In genomic region chr2:93175278-93175677, GRCm38 (mm10) we compare ENCODE assay signal across 13 mouse cellular contexts. TPM values are rescaled to one million over a fixed set of nuclear protein-coding genes. Genes with fewer than 3 reads are reported as not detected.
DNase-seq lines count a peak whose midpoint lies in the region; ATAC-seq lines count a peak whose summit lies in the region.
"Had no signal": no experiment of that assay in that cellular context is flagged by ENCODE, and none has a peak within 500 bp of the region (broad histone marks: within the 10 kb centered on the region; RNA-seq: fewer than 3 reads in every experiment).

No protein-coding gene starts in this region.

- peaks cover 84% of the 10 kb centered on the region for H3K27me3 ChIP-seq in heart, embryonic 10.5 days (ENCODE audit: insufficient read depth, poor library complexity, severe bottlenecking)
- H3K27me3 ChIP-seq in midbrain, embryonic 10.5 days (ENCODE audit: low read depth, poor library complexity, severe bottlenecking), result peaks cover 55% of the 10 kb centered on the region
- no peaks in the 10 kb centered on the region for H3K27me3 ChIP-seq in midbrain, embryonic 15.5 days (replicated peaks)
- H3K27me3 ChIP-seq in neural tube, embryonic 14.5 days (ENCODE audit: control insufficient read depth, insufficient read depth, low read length), result no peaks in the 10 kb centered on the region

- H3K9ac ChIP-seq in midbrain, embryonic 15.5 days, result no peak overlapping the region
- no peak overlapping the region for H3K9ac ChIP-seq in neural tube, embryonic 14.5 days (replicated peaks; ENCODE audit: low read depth, low read length)
- H3K9ac ChIP-seq: embryonic facial prominence, embryonic 12.5 days had no signal

- H3K4me3 ChIP-seq in heart, embryonic 10.5 days, result no peak overlapping the region
- H3K4me3 ChIP-seq in midbrain, embryonic 10.5 days, result no peak overlapping the region
- no peak overlapping the region for H3K4me3 ChIP-seq in midbrain, embryonic 15.5 days
- H3K4me3 ChIP-seq in neural tube, embryonic 14.5 days (ENCODE audit: low read depth, low read length), result no peak overlapping the region
- H3K4me3 ChIP-seq: embryonic facial prominence, embryonic 12.5 days had no signal

- ATAC-seq in midbrain, embryonic 15.5 days (replicated peaks), result no peak
- ATAC-seq in neural tube, embryonic 14.5 days (ENCODE audit: low read depth), result no peak
- no peak for ATAC-seq in erythroblast, adult 5-6 weeks (replicated peaks; ENCODE audit: low FRiP score, poor library complexity, severe bottlenecking)
- no peak for ATAC-seq in erythroid progenitor cell, adult 5-6 weeks (replicated peaks; ENCODE audit: low FRiP score, poor library complexity, severe bottlenecking)

- peaks cover 42% of the 10 kb centered on the region for H3K4me1 ChIP-seq in heart, embryonic 10.5 days
- H3K4me1 ChIP-seq in midbrain, embryonic 10.5 days, result peaks cover 97% of the 10 kb centered on the region
- H3K4me1 ChIP-seq in midbrain, embryonic 15.5 days, result peaks cover 52% of the 10 kb centered on the region
- peaks cover 34% of the 10 kb centered on the region for H3K4me1 ChIP-seq in neural tube, embryonic 14.5 days (ENCODE audit: control insufficient read depth, insufficient read depth, low read length)

- no peak overlapping the region for H3K4me2 ChIP-seq in midbrain, embryonic 15.5 days
- H3K4me2 ChIP-seq in neural tube, embryonic 14.5 days (ENCODE audit: low read depth, low read length), result no peak overlapping the region
- H3K4me2 ChIP-seq: embryonic facial prominence, embryonic 12.5 days; liver, embryonic 11.5 days had no signal

- 46% methylated on average over 5 of the region's 5 CpGs for WGBS in heart, embryonic 10.5 days
- WGBS in midbrain, embryonic 10.5 days, result 25% methylated on average over 5 of the region's 5 CpGs
- WGBS in midbrain, embryonic 15.5 days, result 22% methylated on average over 5 of the region's 5 CpGs
- 8% methylated on average over 5 of the region's 5 CpGs for WGBS in neural tube, embryonic 14.5 days

- H3K36me3 ChIP-seq in heart, embryonic 10.5 days, result no peaks in the 10 kb centered on the region
- H3K36me3 ChIP-seq in midbrain, embryonic 10.5 days, result no peaks in the 10 kb centered on the region
- H3K36me3 ChIP-seq in midbrain, embryonic 15.5 days (replicated peaks), result no peaks in the 10 kb centered on the region
- H3K36me3 ChIP-seq in neural tube, embryonic 14.5 days (ENCODE audit: control insufficient read depth, insufficient read depth, low read length), result no peaks in the 10 kb centered on the region
- H3K36me3 ChIP-seq: embryonic facial prominence, embryonic 12.5 days had no signal

- no peaks in the 10 kb centered on the region for H3K9me3 ChIP-seq in heart, embryonic 10.5 days
- H3K9me3 ChIP-seq in midbrain, embryonic 10.5 days (replicated peaks), result no peaks in the 10 kb centered on the region
- H3K9me3 ChIP-seq in midbrain, embryonic 15.5 days, result no peaks in the 10 kb centered on the region
- H3K9me3 ChIP-seq in neural tube, embryonic 14.5 days (ENCODE audit: control insufficient read depth, low read length), result no peaks in the 10 kb centered on the region
- H3K9me3 ChIP-seq: embryonic facial prominence, embryonic 12.5 days had no signal

- H3K27ac ChIP-seq in heart, embryonic 10.5 days, result no peak overlapping the region
- peak overlapping the region; percentile 91 for H3K27ac ChIP-seq in midbrain, embryonic 10.5 days (replicated peaks)
- H3K27ac ChIP-seq in midbrain, embryonic 15.5 days, result no peak overlapping the region
- peak overlapping the region; percentile 28 for H3K27ac ChIP-seq in neural tube, embryonic 14.5 days (ENCODE audit: low read depth, low read length)
- H3K27ac ChIP-seq: embryonic facial prominence, embryonic 12.5 days had no signal

- peak; percentile 44 to 66 for DNase-seq in heart, adult 9 months (ENCODE audit: low spot score in 2 of 2)
- DNase-seq in heart, embryonic 10.5 days (ENCODE audit: low spot score), result no peak
- no peak for DNase-seq in midbrain, embryonic 10.5 days (ENCODE audit: low spot score)
- peak; percentile 76 for DNase-seq in kidney, postnatal 14 days
- DNase-seq: adrenal gland, postnatal 36 days; cerebellum, adult 8-10 months; heart, postnatal 36 days had no signal

RNA-seq across cellular contexts. Expression of gene Trp53i11, which starts 12.1 kb away (rescaled TPM):
- polyA plus RNA-seq in heart, embryonic 10.5 days (2016; fragmentation: Nextera tagmentation; extraction: Ambion mirVana), result 22.5 and 24.2 TPM in 2 replicates
- polyA plus RNA-seq in midbrain, embryonic 10.5 days (2016; fragmentation: Nextera tagmentation; extraction: Ambion mirVana), result 171 and 214 TPM in 2 replicates
- polyA plus RNA-seq in midbrain, embryonic 15.5 days (2015; fragmentation: Nextera tagmentation; extraction: Ambion mirVana), result 128 and 138 TPM in 2 replicates
- 82.7 and 114 TPM in 2 replicates for polyA plus RNA-seq in neural tube, embryonic 14.5 days (2014; fragmentation: Nextera tagmentation; extraction: Ambion mirVana)
- 0.96 TPM in 1 of 2 replicates, not detected in the other for total RNA-seq in erythroblast, adult 5-6 weeks (2015; ENCODE audit: low replicate concordance)
- 0.34 TPM in 1 of 2 replicates, not detected in the other for total RNA-seq in erythroblast, adult 5-6 weeks (2017; ENCODE audit: low replicate concordance)
- total RNA-seq in erythroid progenitor cell, adult 5-6 weeks (2015; ENCODE audit: low replicate concordance), result 5.0 and 5.4 TPM in 2 replicates
- total RNA-seq in erythroid progenitor cell, adult 5-6 weeks (2017; ENCODE audit: low replicate concordance), result 3.4 and 7.2 TPM in 2 replicates

Comparison
In these comparisons a context has a peak if more than half of its experiments do, and no peak if none do; other contexts are left out.
1. DNase-seq: peak in heart, adult 9 months (2 of 2) and kidney, postnatal 14 days (single experiment); none in heart, embryonic 10.5 days (single experiment) and midbrain, embryonic 10.5 days (single experiment).
2. H3K27ac ChIP-seq: peak in midbrain, embryonic 10.5 days (single experiment) and neural tube, embryonic 14.5 days (single experiment); none in heart, embryonic 10.5 days (single experiment) and midbrain, embryonic 15.5 days (single experiment).